Mouse (Mus musculus): ENCODE measurements around the gene Pla2g6.

DNA sequence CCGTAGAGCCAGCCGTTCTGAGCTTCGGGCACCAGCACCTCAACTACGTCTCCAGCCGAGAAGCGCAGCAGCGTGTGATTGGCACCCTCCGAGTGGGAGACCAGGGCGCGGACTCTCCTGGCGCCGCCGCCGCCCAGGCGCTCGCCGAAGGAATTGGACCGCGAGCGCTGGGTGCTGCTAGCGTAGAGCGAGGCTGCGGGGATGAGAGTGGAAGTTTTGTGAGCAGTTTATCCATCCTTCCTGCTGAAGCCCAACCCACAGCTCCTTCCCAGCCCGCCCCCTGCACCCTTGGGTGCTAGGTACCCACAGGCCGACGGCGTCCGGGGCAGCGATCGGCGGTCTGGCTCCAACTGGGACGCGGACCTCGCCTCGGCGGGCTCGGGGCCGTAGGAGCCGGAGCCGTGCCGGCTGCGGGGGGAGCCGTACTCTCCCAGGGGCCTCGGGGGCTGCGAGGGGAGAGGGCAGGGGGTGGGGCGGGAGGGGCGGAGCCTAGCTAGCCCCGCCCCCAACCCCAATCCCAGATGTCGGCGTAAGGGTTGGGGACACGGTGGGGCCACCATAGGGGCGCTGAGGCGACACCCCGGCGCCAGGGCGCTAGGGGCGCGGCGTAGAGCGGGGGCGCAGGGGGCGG lies 67.0 kb downstream of the Pla2g6 start:
- TF ChIP-seq POLR2A (IDR thresholded peaks at IDR 0.05; ENCODE audit: low read depth, low read length): no peak
- TF ChIP-seq CTCF (IDR thresholded peaks at IDR 0.05; ENCODE audit: extremely low read depth, insufficient read depth, insufficient read length, insufficient replicate concordance): no peak

All from spleen, adult 2 months (tissue).